Mouse (Mus musculus): Measurements from ENCODE around the gene Unc13b. TPM values are rescaled to one million over a fixed set of nuclear protein-coding genes. Genes with fewer than 3 reads are reported as not detected.

Unc13b gene
- total RNA-seq, 2 experiments from 2014 or later, result 33.9 to 34.9 TPM

DNA sequence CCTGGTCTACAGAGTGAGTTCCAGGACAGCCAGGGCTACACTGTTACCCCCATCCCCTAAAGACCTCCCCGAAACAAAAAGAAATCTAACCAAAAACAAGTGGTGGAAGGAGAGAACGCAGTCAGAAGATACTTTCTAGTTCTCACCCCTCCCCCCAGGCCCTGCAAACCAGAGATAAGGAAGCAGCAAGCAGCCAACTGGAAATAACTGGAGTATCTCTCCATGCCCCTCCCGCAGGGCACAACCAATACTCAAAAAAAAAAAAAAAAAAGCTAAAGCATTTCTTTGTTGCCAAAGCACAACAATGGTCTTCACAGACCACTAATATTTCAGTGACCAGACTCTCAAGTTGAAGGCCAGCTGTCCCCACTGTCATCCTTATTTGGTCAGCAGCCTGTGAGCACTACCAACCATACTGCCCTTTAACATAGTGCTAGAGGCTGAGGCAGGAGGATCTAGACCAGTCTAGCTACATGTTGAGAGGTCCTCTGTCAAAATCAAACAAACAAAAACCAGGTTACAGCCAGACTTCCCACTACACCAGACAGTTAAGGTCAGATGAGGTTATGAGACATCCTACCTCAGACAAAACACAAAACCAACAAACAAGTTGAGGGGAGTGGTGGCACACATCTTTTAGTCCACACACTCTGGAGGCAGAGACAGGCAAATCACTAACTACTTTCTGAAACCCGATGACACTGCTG lies 20.7 kb upstream of the Unc13b start:
- DNase-seq (ENCODE audit: low spot score in 2 of 2), result no peak

- DNase-seq (ENCODE audit: low spot score in 2 of 2), result peak; percentile 53 to 55
Measured at GRCm38 (mm10) chr4:43038567-43039495, 19.9 kb upstream of the Unc13b start.

DNA sequence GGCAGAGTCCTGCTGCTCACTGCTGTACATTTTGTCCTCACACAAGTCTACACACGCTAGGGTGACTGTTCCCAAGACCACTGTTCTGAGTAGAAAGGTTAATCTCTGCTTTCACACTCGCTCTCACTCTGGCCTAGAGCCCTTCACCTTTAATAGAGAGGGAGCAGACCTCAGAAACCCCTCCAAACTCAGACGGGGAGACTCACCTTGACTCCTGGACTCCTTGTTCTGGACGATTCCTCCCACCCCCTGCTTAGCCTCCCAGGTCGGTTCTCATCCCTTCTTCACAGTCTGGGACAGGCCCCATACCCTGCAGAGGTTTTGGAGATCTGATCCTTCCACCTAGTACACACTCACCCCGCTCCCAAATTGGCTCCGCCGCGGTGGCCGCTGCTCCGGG lies 19.1 kb upstream of the Unc13b start:
- no peak for DNase-seq (ENCODE audit: low spot score in 2 of 2)

GRCm38 (mm10) chr4:43040114-43040572 lies 18.6 kb upstream of the Unc13b start:
- peak; percentile 92 to 97 for DNase-seq (ENCODE audit: low spot score in 2 of 2)

- DNase-seq (ENCODE audit: low spot score in 2 of 2), result no peak
Measured at GRCm38 (mm10) chr4:43040881-43041547, 17.7 kb upstream of the Unc13b start.

- DNase-seq (ENCODE audit: low spot score in 2 of 2), result peak; percentile 59 to 60
Measured at GRCm38 (mm10) chr4:43043644-43044357, 15.0 kb upstream of the Unc13b start.

GRCm38 (mm10) chr4:43044673-43045072 lies 14.1 kb upstream of the Unc13b start:
- DNase-seq (ENCODE audit: low spot score in 2 of 2), result peak in 1 of 2 experiments; percentile 12

DNA sequence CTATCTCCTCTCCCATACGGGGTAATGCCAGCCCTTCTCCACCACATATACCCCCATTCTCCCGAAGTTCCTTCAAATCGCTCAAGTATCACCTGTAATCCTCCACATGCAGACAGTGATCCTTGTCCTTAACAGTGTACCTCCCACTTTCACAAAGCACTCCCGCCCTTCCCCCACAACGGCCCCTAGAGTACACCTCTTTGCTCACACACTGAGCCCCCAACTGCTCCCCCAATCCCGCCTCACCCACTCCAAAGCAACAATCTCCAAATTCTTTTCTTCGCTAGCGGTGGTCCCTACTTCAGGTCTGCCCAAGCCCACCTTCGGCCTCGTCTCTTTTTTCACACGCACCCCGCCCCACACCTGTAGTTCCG lies 13.5 kb upstream of the Unc13b start:
- DNase-seq (ENCODE audit: low spot score in 2 of 2), result no peak

GRCm38 (mm10) chr4:43045659-43046302 lies 13.0 kb upstream of the Unc13b start, which contains the start of gene Fam214b:
Fam214b (minus strand) TSS chr4:43046220.
- peak; percentile 91 to 94 for DNase-seq (ENCODE audit: low spot score in 2 of 2)

GRCm38 (mm10) chr4:43046607-43047006 lies 12.1 kb upstream of the Unc13b start:
- DNase-seq (ENCODE audit: low spot score in 2 of 2), result no peak

DNA sequence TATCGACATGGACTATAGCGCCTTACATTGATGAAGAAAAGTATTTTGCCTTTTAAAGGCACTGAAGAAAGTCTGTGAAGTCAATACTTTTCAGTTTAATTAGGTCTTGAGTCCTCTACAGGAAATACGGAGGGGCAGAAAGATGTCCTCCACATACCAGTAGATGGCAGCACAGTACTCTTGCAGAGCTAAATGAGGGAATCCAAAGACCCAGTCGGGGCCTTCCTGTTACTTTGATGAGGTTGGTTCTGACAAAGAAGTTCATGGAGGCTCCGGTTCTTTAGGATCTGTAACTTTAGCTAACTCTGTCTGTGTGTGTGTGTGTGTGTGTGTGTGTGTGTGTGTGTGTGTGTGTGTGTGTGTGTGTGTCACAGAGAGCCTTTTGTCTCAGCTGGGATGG lies 11.5 kb upstream of the Unc13b start:
- peak; percentile 51 to 90 for DNase-seq (ENCODE audit: low spot score in 2 of 2)

DNA sequence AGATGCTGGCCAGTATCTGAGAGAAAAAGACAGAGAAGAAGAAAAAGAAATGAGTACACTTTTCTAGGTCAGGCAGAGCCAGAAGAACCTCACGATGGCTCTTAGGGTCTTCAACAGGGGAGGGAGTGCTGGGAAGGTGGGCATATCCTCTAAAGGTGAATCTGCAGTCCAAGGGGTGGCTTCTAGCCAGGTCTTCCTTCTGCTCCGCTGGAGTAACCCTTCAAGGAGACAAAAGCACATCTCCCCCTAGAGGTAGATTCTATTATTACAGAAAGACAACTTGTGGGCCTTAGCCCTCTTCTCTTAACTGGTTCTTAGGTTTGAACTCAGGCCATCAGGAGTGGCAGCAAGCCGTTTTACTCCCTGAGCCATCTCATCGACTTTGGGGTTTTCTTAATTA lies 6.1 kb upstream of the Unc13b start:
- DNase-seq (ENCODE audit: low spot score in 2 of 2), result peak in 1 of 2 experiments; percentile 60

- DNase-seq (ENCODE audit: low spot score in 2 of 2), result no peak
Measured at GRCm38 (mm10) chr4:43057654-43058053, 1.1 kb upstream of the Unc13b start.

DNA sequence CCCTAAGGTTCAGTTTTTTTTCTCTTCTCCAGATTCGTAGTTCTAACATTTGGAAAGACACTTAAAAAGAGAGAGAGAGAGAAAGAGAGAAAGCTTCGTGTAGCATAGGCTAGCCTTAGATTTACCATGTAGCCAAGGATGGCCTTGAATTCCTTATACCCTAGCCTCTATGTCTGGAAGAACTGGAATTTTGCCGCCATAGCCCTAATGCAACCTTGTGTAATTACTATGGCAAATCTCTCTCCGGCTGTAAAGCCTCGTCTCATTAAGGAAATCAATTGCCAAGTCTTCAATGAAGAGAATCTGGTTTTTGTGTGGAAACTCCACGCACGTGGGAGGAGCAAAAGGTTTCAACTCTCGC lies 381 bp upstream of the Unc13b start:
- DNase-seq (ENCODE audit: low spot score in 2 of 2), result no peak

GRCm38 (mm10) chr4:43059697-43060096 lies 944 bp downstream of the Unc13b start:
- DNase-seq (ENCODE audit: low spot score in 2 of 2), result no peak

- DNase-seq (ENCODE audit: low spot score in 2 of 2), result peak in 1 of 2 experiments; percentile 7
Measured at GRCm38 (mm10) chr4:43060286-43060685, 1.5 kb downstream of the Unc13b start.

GRCm38 (mm10) chr4:43065471-43065870 lies 6.7 kb downstream of the Unc13b start:
- DNase-seq (ENCODE audit: low spot score in 2 of 2), result no peak

DNA sequence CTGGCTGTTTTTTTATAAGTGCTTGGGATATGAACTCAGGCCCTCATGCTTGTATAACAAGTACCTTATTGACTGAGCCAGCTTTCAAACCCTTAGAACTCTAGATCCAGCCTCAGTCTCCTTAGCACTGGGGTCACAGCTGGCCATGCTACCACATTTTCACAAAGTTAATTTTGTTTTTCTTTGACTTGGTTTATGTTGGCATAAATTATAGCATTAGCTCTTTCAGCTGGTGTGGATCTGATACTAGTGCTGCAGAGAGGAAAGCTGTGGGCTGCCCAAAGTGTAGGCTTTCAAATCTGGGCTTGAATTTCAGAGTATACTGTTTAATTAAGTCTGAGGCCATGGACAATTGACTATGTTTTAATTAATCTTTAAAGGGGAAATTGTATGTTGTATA lies 16.2 kb downstream of the Unc13b start:
- no peak for DNase-seq (ENCODE audit: low spot score in 2 of 2)

DNA sequence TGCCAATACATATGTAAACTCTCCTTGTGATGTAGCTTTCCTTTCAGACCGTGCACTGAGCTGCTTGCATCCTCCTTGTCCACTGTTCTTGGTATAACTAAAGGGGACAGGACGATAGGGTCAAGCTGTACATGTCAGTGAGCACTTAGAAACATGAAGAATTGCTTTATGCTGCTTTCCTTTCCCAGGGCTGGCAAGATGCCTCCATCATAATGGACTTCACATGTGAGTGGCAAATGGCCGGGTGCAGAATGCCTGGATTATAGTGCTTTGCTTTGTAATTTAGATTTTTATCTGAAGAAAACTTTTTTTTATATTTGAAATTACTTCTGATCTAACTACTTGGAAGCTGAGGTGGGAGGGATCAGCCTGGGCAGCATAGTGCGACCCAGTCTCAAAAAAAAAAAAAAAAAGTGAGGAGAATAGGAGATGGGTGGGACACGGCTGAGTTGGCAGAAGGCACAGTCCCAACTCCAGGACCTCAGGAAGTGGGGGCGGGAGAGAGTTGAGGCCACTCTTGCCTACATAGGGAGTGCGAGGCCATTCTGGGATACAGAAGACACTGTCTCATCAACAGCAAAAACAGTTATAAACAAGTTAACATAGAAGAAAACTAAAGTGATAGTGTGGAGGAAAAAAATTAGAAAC lies 19.4 kb downstream of the Unc13b start:
- no peak for DNase-seq (ENCODE audit: low spot score in 2 of 2)

DNA sequence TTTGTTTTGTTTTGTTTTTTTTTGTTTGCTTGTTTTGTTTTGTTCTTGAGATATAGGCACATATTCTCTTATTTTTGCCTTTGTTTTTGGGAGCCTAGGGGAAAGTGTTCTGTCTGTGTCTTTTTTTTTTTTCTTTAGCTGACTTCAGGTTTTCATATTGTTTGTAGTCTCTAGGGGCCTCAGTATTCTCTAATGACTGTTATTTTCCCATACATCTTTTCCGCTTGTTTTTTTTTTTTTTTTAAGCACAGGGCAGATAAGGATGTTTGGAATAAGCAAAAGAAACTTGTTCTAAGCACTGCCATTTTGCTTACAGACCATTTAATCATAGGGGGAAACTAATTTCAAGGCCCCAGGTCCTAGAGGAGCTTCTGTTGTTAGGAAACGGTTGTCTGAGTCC lies 23.7 kb downstream of the Unc13b start:
- DNase-seq (ENCODE audit: low spot score in 2 of 2), result no peak
